Mouse (Mus musculus) left cerebral cortex, adult 2 months (tissue): ENCODE measurements around the gene Msi2. TPM values are rescaled to one million over a fixed set of nuclear protein-coding genes. Genes with fewer than 3 reads are reported as not detected.

Experiments
- DNase-seq, 2 experiments: peaks; one replicate each; pipeline ENCODE4 v3.0.0; 2021 to 2022; ENCODE audit warnings: low spot score in 2 of 2, mixed read lengths in 1 of 2; ENCODE audit errors: extremely low spot score in 1 of 2
- H3K27ac ChIP-seq: fragments of 200-600 bp; 2 replicates; pipeline ENCODE4 v1.8.1; 2022
- H3K4me3 ChIP-seq: fragments of 200-600 bp; 2 replicates; pipeline ENCODE4 v1.8.1; 2022
- CTCF ChIP-seq: fragments of 200-600 bp; IDR thresholded peaks from 2 replicates; pipeline ENCODE4 v1.8.1; 2022; ENCODE audit warnings: antibody characterized with exemption, mild to moderate bottlenecking, moderate library complexity
- intact Hi-C: fragments of 180-260 bp; cut with DNase I; formaldehyde crosslinking; loops from one replicate; pipeline ENCODE4 v1.15.1; 2025
- total RNA-seq, 2 experiments: library from RNA; stranded (reverse); gene quantifications; 2 replicates each; pipeline ENCODE4 v1.2.3; 2021

Gene Msi2
- total RNA-seq, 2 experiments from 2014 or later, result 126 to 140 TPM

DNA sequence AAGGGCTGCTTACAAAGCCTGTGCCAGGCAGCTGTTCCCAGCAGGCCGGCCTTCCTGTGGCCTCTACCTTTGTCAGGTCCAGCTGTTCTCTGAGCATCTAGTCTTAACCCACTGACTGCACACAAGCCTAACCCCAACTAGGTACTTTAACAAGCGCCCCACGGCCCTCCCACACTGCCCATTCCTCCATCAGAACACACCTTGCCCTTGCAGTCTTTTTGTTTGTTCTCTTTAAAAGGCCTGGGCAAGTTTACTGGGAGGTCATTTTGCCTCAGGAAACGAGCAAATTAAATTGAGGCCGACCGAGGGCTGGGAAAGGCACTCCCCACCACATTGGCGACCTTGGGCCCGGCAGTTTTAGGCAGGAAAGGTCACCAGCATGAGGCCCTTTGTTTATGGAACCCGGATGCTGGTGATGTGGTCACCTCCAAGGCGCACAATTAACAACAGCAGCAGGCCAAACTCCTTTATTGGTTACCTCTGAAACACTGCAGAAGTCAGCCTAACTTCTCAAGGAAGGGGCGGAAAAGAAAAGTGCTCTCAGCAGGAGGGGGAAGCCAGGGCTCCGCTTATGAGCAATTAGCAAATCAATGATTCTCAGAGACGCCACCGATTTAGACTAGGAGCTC is 28.4 kb downstream of the Msi2 start:
- TF ChIP-seq CTCF, result no peak
- intact Hi-C loops, result no loop called here
- DNase-seq, result no peak
- Histone ChIP-seq H3K27ac (peak overlapping the region; percentile 45; the same call in 1 of the 2 replicates), H3K4me3 (no peak overlapping the region)

DNA sequence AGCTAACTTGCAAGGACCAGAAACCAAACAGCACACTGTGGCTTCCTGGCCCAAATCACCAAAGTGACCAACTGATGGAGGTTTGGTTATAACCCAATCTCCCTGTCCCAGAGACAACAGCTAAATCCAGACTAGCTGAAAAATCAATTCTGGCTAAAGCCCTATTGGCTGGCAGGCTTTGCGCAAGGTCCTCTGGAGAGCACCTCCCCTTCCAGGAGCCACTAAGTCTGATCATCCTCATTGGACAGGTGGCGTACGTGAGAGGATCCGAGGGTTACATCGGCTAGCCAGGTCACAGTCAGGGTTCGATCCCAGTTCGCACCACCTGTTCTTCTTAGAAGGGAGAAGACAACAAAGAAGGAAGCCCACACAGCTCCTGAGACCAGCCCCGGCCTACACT is 29.7 kb downstream of the Msi2 start:
- no peak for DNase-seq
- intact Hi-C loops, result no loop called here
- TF ChIP-seq CTCF, result no peak
- no peak overlapping the region for H3K4me3 ChIP-seq
- H3K27ac ChIP-seq, result no peak overlapping the region

DNA sequence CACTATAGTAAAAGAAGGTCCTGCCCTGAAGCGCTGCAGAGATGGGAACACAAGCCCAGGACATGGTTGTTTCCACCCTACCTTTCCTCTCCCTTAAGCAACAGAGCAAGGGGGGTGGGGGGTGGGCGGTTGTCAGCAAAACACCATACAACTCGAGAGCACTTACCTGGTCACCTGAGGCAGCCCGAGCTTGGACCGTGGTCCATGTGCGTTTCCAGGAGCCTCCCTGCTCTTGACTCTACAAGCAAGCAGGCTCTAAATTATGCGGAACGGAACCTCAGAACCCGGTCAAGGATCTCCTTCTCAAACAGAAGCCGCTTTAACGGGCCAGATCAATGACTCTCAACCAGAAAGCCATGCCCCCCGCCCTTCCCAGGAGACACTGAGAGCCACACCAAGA is 30.6 kb downstream of the Msi2 start:
- Histone ChIP-seq H3K4me3 (no peak overlapping the region), H3K27ac (no peak overlapping the region)
- TF ChIP-seq CTCF, result no peak
- DNase-seq, result no peak
- intact Hi-C loops, result no loop called here

DNA sequence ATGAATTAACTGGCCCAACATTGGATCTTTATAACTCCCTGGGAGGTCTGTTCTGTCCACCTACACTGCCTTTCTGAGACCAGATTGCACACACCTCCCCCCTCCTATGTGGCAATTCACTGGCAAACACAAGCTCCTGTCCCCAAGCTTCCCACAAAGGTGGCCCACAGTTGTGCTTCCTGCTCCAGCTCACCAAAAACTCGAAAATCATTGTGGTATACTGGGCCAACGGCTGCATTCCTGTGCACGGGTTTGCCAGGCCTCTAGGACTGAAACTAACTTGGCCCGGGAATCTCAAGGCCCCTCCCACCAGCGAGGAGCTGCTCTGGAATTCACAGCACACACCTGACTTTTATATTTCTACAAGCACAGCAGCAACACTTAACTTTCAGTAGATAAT is 31.3 kb downstream of the Msi2 start:
- intact Hi-C loops, result no loop called here
- H3K4me3 ChIP-seq, result no peak overlapping the region
- H3K27ac ChIP-seq, result no peak overlapping the region
- TF ChIP-seq CTCF, result no peak
- DNase-seq, result no peak

DNA sequence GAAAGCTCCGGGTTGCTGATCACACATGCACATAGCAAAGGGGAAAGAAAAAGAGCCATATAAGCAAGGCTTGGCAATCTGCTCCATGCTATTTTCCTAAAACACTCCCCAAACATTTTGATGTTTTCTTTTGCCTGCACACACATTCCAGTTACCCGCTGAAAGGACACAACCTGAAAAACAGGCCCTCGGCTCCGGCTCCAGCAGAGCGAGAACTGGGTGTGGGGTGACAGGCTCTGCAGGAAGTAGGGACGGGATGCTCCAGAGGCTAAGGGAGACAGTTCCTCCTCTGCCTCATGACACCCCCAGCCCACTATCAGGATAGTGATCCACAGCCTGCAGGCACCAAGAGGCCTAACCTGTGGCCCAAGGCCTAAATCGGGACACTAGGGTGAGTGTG is 32.3 kb downstream of the Msi2 start:
- intact Hi-C loops, result no loop called here
- TF ChIP-seq CTCF, result no peak
- Histone ChIP-seq H3K4me3 (no peak overlapping the region), H3K27ac (no peak overlapping the region)
- no peak for DNase-seq

DNA sequence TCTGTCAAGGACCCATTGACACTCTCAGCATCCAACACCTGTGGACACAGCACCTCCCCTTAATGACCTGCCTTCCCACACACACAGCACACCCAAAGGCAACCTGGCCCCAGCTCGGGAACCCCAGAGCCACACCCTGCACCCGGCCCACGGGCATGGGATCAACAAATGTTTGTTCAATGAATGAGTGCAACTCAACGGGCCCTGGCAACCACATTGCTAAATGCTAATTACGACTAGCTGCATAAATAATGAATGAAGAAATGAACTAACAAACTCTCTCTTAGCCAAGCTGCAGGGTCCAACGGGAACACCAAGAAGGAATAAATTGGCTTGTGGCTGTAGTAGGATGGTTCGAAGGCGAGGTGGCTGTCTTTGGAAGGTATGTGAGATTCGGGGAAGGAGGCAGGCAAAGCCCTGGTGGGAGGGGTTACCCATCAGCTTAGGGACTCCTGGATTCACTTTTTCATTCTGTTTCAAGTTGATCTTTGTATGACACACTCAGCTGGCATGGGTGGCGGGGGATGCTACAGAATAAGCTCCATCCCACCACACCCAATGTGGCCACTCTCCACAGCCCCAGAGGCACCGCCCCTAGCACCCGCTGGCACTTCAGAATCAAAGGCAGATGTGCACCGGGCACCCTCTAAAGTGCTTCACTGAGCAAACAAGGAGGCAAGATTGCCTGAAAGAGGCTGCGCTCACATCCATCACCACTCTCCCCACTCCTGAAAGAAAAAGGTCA is 35.1 kb downstream of the Msi2 start:
- Histone ChIP-seq H3K4me3 (no peak overlapping the region), H3K27ac (no peak overlapping the region)
- intact Hi-C loops, result no loop called here
- no peak for DNase-seq
- no peak for TF ChIP-seq CTCF

DNA sequence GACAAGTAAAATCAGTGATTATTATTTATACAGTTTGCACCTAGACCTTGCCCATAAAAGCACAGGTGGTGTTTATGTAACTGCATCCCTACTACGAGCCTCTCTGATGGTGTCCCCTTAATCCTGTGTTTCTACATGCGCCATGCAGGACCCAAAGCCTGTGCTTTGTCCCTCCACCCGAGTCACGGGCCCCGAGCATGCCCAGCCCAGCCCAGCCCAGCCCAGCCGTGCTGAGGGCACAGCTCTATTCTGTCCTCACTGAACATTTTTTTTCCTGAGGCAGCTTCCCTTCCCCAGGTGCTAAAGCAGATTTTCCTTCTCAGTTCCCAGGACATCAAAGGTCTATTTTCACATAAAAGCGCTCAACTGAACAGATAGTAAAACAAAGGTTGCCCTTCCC is 41.0 kb downstream of the Msi2 start:
- H3K4me3 ChIP-seq, result no peak overlapping the region
- no peak for TF ChIP-seq CTCF
- H3K27ac ChIP-seq, result no peak overlapping the region
- intact Hi-C loops, result no loop called here
- DNase-seq, result no peak

DNA sequence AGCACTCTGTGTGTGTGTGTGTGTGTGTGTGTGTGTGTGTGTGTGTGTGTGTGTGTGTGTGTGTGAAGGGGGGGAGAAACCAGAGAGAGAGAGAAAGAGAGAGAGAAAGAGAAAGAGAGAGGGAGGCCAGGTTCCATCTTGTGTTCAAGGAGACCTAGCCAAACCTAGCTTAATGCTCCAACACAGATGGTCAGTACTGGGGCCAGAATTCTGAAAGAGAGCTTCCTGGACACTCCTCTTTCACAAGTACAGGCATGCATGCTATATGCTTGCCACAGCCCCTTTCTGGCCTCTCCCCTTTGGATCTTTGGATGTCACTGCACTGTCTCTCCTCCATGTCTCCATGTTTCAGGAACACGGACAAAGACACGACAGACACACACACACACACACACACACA is 41.7 kb downstream of the Msi2 start:
- Histone ChIP-seq H3K4me3 (no peak overlapping the region), H3K27ac (no peak overlapping the region)
- TF ChIP-seq CTCF, result no peak
- no peak for DNase-seq
- intact Hi-C loops, result no loop called here

DNA sequence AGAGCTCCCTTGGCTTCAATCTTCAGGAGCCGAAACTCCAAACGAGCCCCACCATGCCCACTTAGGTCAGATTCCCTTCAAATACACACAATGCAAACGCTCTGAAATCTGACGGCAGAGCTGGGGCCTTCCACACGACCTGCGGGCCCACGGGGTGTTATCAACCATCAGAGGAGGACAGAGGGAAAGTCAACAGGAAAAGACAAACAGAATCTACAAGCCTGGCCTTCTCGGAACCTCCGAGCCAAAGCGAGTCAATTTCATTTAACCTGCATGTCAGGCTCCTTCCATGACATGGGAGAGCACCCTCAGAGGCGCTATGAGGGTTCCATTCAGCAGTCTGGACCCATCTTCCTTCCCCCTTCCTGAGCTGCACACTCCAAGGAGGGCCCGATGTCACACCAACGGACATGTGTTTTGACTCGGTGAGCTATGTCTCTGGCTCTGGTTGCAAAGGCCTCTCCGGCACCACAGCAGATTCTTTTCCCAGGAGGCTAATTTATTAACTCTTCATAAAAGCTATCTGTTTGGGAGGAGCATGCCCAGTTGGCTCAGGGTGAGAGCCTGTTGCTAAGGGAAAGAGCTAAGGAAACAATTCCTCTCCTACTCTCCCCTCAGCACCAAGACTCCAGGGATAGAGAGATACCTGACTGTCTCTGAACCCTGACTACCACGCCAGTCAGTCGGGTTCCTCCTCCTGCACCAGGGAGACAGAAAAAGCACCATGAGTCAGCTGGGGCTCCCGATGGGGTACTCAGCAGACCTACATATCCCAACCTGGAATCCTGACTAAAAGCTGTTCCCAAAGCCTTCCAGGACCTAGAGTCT is 42.6 kb downstream of the Msi2 start:
- intact Hi-C loops, result no loop called here

DNA sequence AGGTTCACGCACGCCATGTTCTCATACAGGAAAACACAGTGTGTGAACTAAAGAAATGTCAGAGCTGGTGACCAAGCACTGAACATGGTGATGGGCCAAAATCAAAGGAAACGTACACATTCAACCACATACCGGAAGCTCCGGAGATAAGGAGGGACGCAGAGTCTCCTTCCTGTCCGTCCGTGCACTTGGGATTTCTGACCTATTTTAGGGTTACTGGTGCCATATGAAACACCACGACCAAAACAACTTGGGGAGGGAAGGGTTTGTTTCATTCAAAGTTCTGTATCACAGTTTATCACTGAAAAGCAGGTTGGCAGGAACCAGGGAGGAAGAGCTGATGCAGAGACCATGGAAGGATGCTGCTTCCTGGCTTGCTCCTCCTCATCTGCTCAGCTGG is 44.2 kb downstream of the Msi2 start:
- Histone ChIP-seq H3K4me3 (no peak overlapping the region), H3K27ac (no peak overlapping the region)
- TF ChIP-seq CTCF, result no peak
- intact Hi-C loops, result no loop called here
- no peak for DNase-seq

More for the DNA sequence above, 42.6 kb downstream of the Msi2 start:
- H3K27ac ChIP-seq, result no peak overlapping the region
- no peak for TF ChIP-seq CTCF
- DNase-seq, result no peak
- no peak overlapping the region for H3K4me3 ChIP-seq

DNA sequence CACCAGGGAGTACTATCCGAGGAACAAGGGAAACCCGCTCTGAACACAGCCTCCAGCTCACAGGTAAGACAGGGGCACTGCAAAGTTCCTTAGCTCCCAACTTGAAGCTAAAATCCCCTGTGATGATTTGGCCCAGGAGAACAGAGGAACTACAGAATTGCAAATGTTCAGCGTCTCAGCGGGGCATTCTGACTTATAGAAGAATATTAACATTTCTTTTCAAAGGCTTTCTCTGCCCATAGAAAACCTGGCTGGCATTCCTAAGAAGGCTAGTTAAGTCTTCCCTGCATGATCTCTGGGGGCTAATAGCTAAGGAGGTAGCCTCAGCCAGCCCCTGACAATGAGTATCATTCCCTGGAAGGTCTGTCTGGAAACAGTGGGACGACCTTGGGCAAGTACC is 47.4 kb downstream of the Msi2 start:
- DNase-seq, result no peak
- Histone ChIP-seq H3K27ac (no peak overlapping the region), H3K4me3 (no peak overlapping the region)
- intact Hi-C loops, result no loop called here
- no peak for TF ChIP-seq CTCF

DNA sequence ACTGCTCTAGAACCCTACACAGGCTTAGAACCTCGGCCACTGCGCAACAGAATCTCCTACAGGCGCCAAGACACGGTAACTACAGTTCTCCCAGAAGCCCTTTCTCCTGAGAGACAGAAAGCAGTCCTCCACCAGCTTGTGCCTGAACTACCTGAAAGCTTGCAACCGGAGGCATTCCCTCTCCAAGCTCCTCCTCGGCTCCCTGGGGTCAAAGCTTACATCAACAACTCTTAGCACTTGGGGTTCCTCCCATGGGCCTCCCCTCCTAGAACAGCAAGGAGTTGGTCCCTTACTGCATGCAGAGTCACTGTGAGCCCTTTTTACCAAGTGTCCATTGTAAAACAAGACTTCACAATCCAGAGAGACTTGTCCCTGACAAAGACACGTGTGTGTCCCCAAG is 49.2 kb downstream of the Msi2 start:
- H3K4me3 ChIP-seq, result no peak overlapping the region
- intact Hi-C loops, result no loop called here
- no peak overlapping the region for H3K27ac ChIP-seq

More for the DNA sequence above, 49.2 kb downstream of the Msi2 start:
- DNase-seq, result no peak
- no peak for TF ChIP-seq CTCF
